Mouse (Mus musculus) heart, adult 2 months (tissue): Measurements from ENCODE around the gene Grm3.

ENCODE experiments used
- CTCF ChIP-seq: fragments of 200-600 bp; IDR thresholded peaks from 2 replicates; pipeline ENCODE4 v1.8.1; 2022; ENCODE audit warnings: antibody characterized with exemption, mild to moderate bottlenecking, moderate library complexity
- EP300 ChIP-seq: fragments of 200-500 bp; IDR thresholded peaks from 2 replicates; pipeline ENCODE4 v1.6.1; 2011; ENCODE audit warnings: low read depth, low read length, control low read depth; ENCODE audit not compliant: insufficient read depth
- POLR2A ChIP-seq: fragments of 200-500 bp; IDR thresholded peaks from 2 replicates; pipeline ENCODE4 v1.6.1; 2011; ENCODE audit warnings: mild to moderate bottlenecking, low read depth, low read length, control low read depth; ENCODE audit not compliant: insufficient read depth

DNA sequence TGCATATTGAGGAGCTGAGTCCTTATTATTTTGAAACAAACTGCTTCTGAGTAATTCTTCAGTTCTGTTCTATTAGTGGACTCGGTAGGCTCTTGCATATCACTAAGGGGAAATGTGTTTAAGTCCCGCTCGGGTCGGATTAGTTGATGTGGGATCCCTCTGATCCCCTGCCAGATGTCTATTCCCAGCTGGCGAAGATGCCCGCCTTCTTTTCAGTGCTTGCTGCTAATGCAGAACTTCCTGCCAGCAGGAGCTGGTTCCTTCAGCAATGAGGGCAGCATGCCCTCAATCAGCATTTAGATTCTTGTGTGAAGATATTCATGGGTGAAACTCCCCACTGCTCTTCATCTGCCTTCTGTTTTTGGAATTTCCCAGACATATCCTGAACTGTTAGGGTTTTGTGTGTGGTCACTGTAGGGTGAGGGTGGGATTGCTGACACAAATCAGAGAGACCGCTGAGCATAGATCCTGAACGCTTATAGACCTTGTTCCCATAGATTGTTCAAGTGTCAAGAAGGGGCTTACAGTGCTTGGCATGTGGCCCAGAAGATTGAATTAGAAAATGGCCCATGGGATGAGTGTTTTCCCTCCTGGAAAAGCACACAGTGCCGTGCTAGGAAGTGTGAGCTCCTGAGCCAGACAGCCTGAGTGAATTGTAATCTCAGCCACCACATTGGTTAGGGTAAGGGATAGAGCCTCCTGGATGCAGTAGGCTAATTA is 62.9 kb downstream of the Grm3 start:
- TF ChIP-seq CTCF: no peak
- TF ChIP-seq POLR2A: no peak
- TF ChIP-seq EP300: no peak
